Mouse (Mus musculus): Measurements from ENCODE around the gene Nectin2. TPM values are rescaled to one million over a fixed set of nuclear protein-coding genes. Genes with fewer than 3 reads are reported as not detected.

The Nectin2 gene
- total RNA-seq, 2 experiments from 2014 or later: 7.9 to 9.1 TPM

DNA sequence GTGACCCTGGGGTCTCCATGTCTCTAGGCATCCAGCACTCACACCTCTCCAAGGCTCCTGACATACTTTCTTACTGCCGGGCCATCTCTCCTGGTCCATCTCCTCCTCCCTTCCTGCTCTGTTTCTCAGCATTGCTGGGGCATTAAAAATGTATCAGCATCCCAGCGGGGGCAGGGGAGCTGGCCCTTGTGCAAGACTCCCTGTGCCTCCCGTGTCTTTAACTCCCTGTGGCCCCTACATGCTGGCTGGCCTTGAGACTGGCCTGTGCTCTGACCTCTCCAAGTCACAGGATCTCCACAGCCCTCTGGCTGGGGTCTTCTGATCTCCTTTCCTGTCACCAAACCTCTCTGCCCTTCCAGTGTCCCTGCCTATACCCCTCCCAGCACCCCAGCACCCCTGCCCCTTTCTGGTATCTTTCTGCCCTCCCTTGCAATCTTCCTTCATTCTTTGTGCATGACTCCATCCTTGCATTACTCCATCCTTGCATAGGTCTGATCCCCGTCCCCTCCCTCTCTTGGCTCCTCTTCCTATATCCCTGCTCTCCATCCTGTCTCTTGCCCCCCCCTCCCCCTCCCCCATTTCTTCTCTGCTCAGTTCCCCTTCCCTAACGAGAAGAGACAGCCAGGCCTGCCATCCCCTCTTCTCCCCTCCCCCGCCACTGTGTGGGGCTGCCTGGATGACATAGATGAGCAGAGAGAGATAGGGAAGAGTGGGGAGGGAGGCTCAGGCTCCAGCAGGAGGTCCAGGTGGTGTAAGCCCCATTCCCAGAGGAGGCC is 3.7 kb downstream of the Nectin2 start:
- DNase-seq (ENCODE audit: extremely low spot score in 1 of 2, low spot score in 1 of 2): no peak

DNA sequence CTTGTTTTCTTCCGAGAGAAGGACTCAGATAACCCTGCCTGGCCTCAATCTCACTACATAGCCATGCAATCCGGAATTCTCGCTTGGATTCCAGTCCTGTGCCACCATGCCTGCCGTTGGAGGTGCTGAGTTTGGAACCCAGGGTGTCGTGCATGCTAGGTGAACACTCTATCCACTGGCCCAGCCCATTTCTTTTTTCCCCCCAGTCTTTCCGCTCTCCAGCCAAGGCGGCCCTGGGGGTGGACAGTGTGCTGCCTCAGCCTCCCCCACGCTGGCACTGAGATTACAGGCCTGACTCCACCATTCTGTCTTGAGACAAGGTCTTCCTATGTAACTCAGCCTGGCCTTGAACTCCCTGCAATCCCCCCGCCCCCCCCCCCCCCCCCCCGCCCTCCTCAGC is 4.3 kb downstream of the Nectin2 start:
- no peak for DNase-seq (ENCODE audit: extremely low spot score in 1 of 2, low spot score in 1 of 2)

DNA sequence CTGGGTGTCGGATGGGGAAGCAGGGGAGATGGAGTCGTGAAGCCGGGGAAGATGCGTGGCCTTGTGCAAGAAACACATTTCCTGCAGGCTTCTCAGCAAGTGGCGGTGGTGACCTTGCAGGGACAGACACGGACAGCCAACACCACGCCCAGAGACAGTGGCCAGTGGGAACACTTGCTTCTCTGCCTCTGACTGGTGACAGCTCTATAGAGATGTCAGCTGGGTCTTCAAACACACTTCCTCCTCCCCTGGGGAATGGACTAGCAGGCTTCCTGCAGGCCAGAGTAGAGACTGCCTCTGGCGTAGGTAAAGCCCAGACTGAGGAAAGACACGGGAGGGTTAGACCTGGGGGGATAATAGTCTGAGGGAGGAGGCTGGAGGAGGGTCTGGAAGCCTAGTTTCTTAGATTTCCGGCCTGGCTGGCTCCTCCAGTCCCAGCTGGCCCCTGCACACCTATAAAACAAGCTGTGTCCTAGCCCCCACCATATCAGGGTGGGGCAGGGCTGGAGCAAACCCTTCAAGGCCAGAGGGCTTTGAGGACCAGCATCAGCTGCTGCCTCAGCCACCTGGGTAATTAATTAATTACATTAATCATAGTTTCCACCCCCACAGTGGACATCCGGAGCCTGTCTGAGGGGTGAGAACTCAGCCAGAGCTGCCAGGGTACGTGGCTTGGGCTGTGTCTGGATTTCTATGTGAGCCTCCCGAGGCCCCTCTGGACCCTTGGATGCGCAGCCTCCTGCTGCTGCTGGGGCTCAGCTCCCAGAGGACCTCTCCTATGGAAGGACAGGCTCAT is 5.5 kb downstream of the Nectin2 start:
- no peak for DNase-seq (ENCODE audit: extremely low spot score in 1 of 2, low spot score in 1 of 2)

DNA sequence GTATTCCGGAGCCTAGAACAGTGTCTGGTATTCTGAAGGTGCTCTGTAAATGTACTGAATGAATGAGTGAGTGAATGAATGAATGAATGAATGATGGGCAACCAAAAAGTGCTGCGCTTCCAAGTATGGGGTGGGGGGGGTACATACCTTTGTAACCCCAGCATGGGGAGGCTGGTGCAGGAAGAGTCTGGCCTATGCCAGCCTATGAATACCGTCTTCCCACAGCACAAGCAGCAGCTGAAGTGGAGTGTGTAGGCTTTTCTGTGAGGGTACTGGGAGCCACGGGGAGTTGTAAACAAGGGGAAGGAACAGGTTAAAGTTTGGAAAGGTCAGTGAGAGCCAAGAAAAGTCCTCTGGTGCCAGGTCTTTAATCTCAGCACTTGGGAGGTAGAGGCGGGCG is 6.5 kb downstream of the Nectin2 start:
- no peak for DNase-seq (ENCODE audit: extremely low spot score in 1 of 2, low spot score in 1 of 2)

DNA sequence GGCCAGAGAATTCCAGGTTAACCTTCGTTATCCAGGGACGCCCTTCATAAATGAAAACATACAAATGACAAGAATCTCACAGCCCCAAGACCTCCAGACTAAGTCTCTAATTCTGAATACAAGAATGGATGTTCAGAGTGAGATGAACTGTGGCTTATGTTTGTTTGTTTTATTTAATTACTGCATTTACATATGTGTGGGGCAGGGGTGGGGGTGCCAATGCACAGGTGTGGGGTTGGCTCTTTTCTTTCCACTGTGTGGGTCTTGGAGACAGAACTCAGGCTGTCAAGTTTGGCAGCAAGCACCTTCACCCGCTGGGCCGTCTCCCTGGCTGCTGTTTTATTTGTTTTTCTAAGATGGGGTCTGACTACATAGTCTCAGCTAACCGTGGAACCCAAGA is 7.8 kb downstream of the Nectin2 start:
- DNase-seq (ENCODE audit: extremely low spot score in 1 of 2, low spot score in 1 of 2): no peak

DNA sequence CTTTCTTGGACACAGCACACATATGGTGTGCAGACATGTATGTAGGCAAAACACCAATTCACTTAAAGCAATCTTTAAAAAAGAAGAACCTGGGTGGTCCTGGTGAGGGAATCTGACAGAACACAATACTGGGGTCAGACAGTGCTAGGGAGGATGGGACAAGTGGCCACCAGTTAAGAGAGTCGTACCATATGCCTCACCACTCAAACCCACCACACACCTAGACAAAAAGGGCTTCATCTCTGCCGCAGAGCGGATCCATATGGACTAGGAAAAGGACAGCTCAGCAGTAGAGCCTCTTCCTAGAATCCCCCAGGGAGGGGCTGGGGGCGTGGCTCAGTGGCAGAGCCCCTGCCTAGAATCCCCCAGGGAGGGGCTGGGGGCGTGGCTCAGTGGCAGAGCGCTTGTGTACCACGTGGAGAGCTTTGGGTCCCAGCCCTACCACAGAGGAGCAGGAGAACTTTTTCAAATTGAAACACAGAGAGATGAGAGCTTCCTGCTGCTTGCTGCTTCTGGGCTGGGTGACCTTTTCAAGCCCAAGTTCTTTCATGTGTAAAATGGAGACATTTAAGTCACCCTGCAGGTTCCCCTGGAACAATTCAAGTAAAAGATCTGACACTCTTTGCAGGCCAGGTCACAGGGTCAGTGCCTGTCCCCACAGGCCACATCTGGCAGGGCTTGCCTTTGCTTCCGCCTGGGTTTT is 8.8 kb downstream of the Nectin2 start:
- DNase-seq (ENCODE audit: extremely low spot score in 1 of 2, low spot score in 1 of 2): no peak

DNA sequence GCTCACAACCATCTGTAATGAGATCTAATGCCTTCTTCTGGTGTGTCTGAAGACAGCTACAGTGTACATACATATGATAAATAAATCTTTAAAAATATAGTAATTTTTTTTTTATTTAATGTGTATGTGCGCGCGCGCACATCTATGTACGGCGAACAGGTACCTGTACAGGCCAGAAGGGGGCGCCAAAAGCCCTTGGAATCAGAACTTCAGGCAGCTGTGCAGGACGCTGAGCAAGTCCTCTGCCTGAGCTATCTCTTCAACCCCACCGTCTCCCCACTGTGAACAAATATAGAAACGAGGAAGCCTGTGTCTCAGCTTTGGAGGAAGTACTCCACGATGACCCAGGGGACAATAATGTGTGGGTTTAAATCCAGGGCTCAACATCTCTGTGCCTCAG is 10.0 kb downstream of the Nectin2 start:
- DNase-seq (ENCODE audit: extremely low spot score in 1 of 2, low spot score in 1 of 2): no peak

DNA sequence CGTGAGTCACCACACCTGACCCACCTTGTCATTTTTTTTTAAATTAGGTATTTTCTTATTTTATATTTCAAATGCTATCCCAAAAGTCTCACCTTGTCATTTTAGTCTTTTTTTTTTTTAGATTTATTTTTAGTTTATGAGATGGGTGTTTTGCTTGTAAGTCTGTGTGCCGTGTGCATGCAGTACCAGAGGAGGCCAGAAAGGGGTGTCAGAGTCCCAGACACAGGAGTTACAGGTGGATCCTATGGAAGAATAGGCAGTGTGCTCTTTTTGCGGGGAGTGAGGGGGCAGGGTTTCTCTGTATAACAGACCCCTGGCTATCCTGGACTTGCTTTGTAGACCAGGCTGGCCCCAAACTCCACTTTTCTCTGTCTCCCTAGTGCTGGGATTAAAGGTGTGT is 11.5 kb downstream of the Nectin2 start:
- DNase-seq (ENCODE audit: extremely low spot score in 1 of 2, low spot score in 1 of 2): no peak

DNA sequence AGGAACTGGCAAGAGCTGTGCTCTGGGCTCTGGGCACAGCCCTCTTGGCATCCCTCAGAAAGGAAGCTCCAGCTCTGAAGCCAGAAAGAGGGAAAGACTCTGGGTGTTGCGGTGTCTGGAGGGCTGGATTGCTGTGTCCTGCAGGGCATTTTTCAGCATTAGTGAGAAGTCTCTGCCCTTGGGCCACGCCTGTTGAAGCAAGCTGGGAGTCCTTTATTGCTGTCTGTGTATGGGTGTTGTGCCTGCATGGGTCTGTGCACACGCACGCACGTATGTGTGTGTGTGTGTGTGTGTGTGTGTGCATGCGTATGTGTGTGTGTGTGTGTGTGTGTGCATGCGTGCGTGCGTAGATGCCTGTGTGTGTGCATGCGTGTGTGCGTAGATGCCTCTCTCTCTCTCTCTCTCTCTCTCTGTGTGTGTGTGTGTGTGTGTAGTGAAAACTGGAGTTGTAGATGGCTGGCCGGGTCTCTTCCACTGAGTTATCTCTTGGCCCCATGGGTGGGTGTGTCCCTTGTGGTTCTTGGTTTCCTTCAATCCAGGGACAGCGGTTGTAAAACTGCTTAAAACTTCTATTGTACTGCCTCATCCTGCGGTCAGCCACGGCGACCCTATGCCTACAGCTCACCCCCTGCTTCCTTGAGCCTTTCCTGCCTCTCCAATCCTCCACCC is 13.8 kb downstream of the Nectin2 start:
- DNase-seq (ENCODE audit: extremely low spot score in 1 of 2, low spot score in 1 of 2): no peak

DNA sequence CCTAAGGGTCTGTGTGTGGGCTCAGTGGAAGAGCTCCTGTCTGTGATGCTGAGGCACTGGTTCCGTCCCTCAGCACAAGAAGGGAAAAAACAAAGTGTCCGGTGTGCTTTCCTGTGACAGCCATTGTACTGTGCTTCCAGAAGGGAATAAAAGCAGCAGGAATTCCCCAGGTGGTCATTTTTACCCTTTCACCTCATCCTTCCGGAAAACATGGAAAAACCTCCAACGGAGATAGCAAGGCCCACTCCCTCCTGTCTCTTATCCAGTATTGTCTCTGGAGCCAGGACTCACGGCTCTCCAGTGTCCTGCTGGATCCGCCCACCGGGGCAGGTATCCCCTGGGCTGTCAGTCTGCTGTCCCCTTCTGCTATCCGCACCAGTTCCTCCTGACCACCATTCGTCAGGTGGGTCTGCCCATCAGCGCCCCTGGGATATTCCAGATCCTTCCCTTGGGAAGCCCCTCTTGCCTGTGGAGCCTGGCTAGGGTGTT is 16.1 kb downstream of the Nectin2 start:
- no peak for DNase-seq (ENCODE audit: extremely low spot score in 1 of 2, low spot score in 1 of 2)

DNA sequence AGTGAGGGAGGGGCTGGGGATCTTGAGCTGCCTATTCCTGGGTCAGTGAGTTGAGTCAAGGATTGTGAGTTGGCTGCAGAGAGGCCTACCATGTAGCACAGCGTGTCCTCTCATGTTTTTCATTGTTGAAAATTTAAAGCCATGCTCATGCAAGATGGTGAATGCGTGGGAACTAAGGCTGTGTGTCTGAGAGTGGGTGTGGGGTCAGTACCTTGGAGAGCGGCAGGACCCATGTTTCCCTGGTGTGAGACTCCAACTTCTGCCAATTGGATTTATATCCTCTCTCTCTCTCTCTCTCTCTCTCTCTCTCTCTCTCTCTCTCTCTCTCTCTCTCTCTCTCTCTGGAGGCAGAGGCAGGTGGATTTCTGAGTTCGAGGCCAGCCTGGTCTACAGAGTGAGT is 23.7 kb downstream of the Nectin2 start:
- DNase-seq (ENCODE audit: extremely low spot score in 1 of 2, low spot score in 1 of 2): no peak

DNA sequence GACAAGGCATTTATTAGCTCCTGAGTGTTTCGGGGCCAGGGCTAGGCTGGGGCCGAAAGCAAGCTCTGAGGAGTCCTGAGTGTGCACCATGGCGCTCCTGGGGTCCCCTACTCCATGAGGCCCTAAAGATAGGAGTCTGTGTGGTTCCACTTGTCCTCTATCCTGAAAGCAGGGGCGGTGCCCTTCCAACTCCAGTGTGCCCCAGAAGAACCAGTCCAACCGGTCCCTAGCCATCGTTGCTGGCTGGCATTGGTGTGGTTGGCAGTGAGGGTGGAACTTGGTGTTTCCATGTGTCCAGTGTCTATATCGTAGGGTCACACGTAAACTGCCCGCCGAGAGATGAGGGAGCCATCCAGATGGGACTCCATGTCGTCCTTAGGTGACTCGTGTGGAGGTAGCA is 26.1 kb downstream of the Nectin2 start:
- no peak for DNase-seq (ENCODE audit: extremely low spot score in 1 of 2, low spot score in 1 of 2)

DNA sequence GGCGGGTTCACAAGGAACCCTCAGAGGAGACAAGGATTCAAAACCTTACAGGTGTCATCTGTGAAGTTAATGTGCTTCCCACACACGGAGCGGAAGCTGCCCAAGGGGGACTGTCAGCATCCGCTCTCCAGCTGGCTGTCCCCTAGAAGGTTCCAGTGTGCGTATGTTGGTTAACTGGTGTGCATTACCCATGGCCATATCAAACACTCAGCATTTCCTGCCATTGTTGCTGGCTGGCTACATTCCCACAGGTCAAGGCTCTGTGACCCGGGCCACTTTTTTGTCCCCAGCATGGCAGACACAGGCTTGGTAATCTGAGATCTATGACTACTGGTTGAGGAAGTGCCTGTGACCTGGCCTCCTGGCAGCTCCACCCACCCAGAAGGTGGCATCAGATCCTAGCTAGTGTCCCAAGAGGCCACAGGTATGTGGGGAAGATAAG is 27.5 kb downstream of the Nectin2 start:
- DNase-seq (ENCODE audit: extremely low spot score in 1 of 2, low spot score in 1 of 2): no peak

DNA sequence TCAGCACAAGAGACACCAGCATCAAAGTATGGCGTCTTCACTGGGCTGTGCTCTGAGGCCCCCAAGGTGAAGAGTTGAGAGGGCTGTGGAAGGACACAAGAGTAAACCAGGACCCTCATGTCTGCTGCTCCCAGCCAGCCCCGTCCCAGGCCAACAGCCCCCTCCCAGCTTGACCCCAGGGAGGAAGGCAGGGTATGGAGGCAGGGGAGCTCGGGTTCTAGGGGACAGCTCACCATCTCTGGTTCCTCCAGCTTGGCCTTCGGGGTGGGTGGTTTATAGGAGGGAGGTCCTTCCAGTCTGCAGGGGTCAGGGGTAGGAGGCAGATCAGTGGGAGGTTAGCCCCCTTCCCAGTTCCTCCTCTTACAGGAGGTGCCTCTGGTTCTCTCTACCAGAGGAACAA is 31.1 kb downstream of the Nectin2 start:
- DNase-seq (ENCODE audit: extremely low spot score in 1 of 2, low spot score in 1 of 2): no peak

DNA sequence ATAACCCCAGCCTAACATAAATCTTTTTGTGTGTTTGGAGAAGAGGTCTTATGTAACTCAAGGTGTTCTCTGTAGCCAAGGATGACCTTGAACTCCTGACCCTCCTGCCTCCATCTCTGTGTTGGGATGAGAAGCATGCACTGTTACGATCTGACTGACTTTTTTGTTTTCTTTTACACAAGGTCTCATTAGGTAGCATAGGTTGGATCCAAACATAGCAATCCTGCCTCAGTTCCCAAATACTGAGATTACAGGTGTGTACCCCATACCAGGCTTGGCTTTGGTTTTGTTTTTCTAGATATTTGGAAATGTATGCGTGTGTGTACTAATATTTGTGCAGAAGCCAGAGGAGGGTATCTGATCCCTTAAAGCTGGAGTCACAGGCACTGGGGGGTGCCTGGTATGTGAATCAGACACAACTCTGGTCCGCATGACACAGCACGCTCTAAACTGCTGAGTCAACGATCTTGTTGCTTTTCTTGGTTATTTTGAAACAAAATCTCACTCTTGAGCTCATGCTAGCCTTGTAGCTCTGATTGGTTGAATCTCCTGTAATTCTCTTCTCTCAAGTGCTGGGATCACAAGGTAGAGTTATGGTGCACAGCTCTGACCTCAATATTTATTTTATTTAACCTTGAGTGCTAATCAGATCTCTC is 31.9 kb downstream of the Nectin2 start:
- DNase-seq (ENCODE audit: extremely low spot score in 1 of 2, low spot score in 1 of 2): no peak

DNA sequence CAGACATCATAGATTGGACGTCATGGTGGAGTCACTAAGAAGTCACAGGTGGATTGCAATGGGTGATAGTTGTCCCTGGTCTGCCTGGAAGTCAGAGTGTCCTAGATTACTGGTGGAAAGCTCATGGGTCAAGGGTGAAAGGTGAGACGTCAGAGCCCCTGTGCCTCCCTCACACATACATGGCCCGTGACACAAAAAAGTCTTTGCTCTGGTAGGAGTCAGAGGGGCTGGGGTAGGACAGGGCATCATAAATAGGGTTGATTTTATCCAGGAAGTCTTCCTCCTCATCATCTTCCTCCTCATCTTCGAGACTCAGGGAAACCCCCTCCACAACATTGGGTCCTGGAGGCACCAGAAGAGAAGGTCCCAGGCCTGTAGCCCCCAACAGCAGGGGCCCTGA is 32.9 kb downstream of the Nectin2 start:
- DNase-seq (ENCODE audit: extremely low spot score in 1 of 2, low spot score in 1 of 2): no peak

DNA sequence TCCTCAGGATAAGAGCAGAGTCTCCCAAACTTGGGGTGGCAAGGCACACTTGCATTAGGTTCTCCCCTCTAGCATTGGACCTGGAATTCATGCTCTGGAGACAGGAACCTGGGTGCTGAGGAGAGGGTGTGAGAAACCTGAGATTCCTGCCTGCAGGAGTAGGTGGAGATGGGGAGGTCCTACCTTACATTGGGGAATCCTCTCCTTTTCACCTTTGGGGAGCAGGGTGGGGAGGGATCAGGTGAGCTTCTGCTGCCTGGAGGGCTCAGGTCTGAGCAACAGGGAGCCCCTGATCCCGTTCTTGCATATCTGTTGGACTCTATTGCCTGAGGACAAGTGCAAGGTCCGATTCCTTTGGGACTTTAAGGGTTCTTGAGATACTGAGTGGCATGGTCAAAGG is 33.5 kb downstream of the Nectin2 start:
- DNase-seq (ENCODE audit: extremely low spot score in 1 of 2, low spot score in 1 of 2): no peak

DNA sequence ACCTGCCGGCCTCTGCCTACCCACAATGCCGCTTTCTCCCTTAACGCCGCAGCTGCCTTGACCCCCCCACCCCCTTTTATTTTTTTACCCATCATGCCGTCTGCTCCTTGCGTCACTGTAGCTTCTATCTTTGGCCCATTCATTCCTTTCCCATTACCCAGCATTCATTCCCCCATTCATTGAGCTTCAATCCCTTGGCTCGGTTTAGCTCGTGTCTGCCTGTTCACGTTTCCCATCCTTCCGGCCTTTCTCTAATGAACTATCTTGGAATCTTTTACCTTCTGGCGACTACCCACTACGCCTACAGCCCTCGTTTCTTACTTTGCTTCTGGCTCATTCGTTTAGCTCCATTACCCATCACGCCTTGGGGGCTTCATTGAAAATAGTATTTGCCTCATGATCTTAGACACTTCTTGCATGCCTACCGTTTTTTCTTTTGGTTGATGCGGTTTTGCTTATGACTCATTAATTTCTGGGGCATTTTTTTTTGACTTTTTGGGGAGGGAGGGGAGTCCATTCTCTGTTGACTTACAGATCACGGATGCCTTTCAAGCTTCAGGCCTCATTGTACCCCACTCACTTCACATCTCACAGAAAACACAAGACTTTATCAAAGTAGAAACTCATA is 34.1 kb downstream of the Nectin2 start:
- DNase-seq (ENCODE audit: extremely low spot score in 1 of 2, low spot score in 1 of 2): peak in 1 of 2 experiments; percentile 26

DNA sequence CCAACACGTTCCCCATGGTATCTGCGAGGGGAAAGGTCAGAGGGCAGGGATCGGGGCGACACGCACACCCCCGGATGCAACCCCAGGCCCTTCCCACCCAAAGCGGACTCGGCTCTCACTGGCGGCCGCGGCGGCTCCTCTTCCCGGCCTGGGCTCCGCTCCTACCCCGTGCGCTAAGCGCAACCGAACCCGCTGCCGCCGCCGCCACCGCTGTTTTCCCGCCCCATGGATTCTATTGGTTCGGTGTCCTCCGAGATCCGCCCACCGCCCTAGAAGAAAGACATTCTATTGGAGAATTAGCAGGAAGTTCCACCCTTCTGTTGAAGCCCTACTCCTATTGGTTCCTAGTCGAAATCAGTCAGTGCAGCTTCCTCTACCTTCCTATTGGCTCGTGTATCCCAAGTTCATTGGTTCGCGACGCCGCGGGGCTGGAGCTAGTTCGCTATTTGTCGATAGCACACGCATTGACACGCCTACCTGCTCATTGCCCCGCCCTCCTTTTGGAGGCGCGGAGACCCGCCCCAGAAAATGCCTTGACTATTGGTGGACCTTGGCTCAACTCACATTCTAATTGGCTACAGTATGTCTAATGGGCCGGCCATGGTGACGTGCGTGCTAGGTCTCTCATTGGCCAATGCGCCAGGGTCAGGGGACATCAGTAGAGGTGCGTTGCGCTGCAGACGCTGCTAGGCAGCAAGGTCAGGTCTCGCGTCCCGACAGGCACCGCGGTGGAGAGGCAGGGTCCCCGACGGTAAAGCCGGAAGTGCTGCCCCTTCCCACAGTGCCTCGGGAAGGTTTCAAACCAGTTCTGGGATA is 34.8 kb downstream of the Nectin2 start, which contains the start of gene Tomm40:
TSS of gene Tomm40 (minus strand) at position 200 of the 816 bp plus-strand sequence.
- DNase-seq (ENCODE audit: extremely low spot score in 1 of 2, low spot score in 1 of 2): peak; percentile 81 to 88

Measured in layer of hippocampus, postnatal 25 days (tissue).